Mouse (Mus musculus): ENCODE data around the gene Rab6b. TPM values are rescaled to one million over a fixed set of nuclear protein-coding genes. Genes with fewer than 3 reads are reported as not detected.

Rab6b gene
- polyA plus RNA-seq, 1 experiment from 2014 or later, result 1.7 TPM

GRCm38 (mm10) chr9:103228370-103229003, 116.9 kb downstream of the Rab6b start:
- WGBS (ENCODE audit: insufficient replicate concordance), result 77% methylated on average over 13 of the region's 13 CpGs
- H3K27me3 ChIP-seq (ENCODE audit: control insufficient read depth, insufficient read depth, low read length), result no peaks in the 10 kb centered on the region
- no peak overlapping the region for H3K4me2 ChIP-seq
- H3K9me3 ChIP-seq (replicated peaks; ENCODE audit: control insufficient read depth, low read length), result no peaks in the 10 kb centered on the region
- H3K4me1 ChIP-seq (ENCODE audit: control insufficient read depth, insufficient read depth, low read length), result 0 out of 2 replicates have a peak, but pooled peaks cover 2% of the 10 kb centered on the region
- no peak overlapping the region for H3K9ac ChIP-seq (ENCODE audit: low read depth, low read length)
- no peak overlapping the region for H3K4me3 ChIP-seq (ENCODE audit: low read depth, low read length)
- no peak for ATAC-seq (replicated peaks; ENCODE audit: insufficient number of reproducible peaks, low FRiP score, low TSS enrichment)
- no peaks in the 10 kb centered on the region for H3K36me3 ChIP-seq (ENCODE audit: control insufficient read depth, insufficient read depth, low read length)
- no peak overlapping the region for H3K27ac ChIP-seq (ENCODE audit: low read depth, low read length)

- ATAC-seq (replicated peaks; ENCODE audit: insufficient number of reproducible peaks, low FRiP score, low TSS enrichment), result no peak
- Histone ChIP-seq H3K27me3 (ENCODE audit: control insufficient read depth, insufficient read depth, low read length) (no peaks in the 10 kb centered on the region), H3K4me2 (no peak overlapping the region), H3K9ac (ENCODE audit: low read depth, low read length) (no peak overlapping the region), H3K4me1 (ENCODE audit: control insufficient read depth, insufficient read depth, low read length) (0 out of 2 replicates have a peak, but pooled peaks cover 2% of the 10 kb centered on the region), H3K36me3 (ENCODE audit: control insufficient read depth, insufficient read depth, low read length) (no peaks in the 10 kb centered on the region), H3K4me3 (ENCODE audit: low read depth, low read length) (0 out of 2 replicates have a peak overlapping the region, but pooled peaks have one; percentile 8), H3K9me3 (replicated peaks; ENCODE audit: control insufficient read depth, low read length) (no peaks in the 10 kb centered on the region), H3K27ac (ENCODE audit: low read depth, low read length) (no peak overlapping the region)
- 83% methylated on average over 15 of the region's 15 CpGs for WGBS (ENCODE audit: insufficient replicate concordance)
Measured at GRCm38 (mm10) chr9:103229037-103229867, 117.7 kb downstream of the Rab6b start.

- H3K4me3 ChIP-seq (ENCODE audit: low read depth, low read length), result 0 out of 2 replicates have a peak within 1 kb of the TSS, but pooled peaks have one; percentile 17
- WGBS (ENCODE audit: insufficient replicate concordance), result 44% methylated on average over 28 of the region's 29 CpGs
- peak within 1 kb of the TSS; percentile 72; the same call in 1 of the 2 replicates for H3K27ac ChIP-seq (ENCODE audit: low read depth, low read length)
- peak within 1 kb of the TSS; percentile 50 for H3K9ac ChIP-seq (ENCODE audit: low read depth, low read length)
- no peaks in the 10 kb centered on the region for H3K9me3 ChIP-seq (replicated peaks; ENCODE audit: control insufficient read depth, low read length)
- peak within 1 kb of the TSS; percentile 54 for H3K4me2 ChIP-seq
- ATAC-seq (replicated peaks; ENCODE audit: insufficient number of reproducible peaks, low FRiP score, low TSS enrichment), result no peak; the same call in 1 of the 2 replicates
- 0 out of 2 replicates have a peak, but pooled peaks cover 2% of the 10 kb centered on the region for H3K4me1 ChIP-seq (ENCODE audit: control insufficient read depth, insufficient read depth, low read length)
- H3K36me3 ChIP-seq (ENCODE audit: control insufficient read depth, insufficient read depth, low read length), result no peaks in the 10 kb centered on the region
- no peaks in the 10 kb centered on the region for H3K27me3 ChIP-seq (ENCODE audit: control insufficient read depth, insufficient read depth, low read length)
Measured at GRCm38 (mm10) chr9:103230151-103230951, 118.8 kb downstream of the Rab6b start, which contains the start of the genes Gm20425 and Trf. Gene Gm20425 (minus strand): TSS chr9:103230307. Gene Trf (minus strand): TSS chr9:103230444.

GRCm38 (mm10) chr9:103232232-103233005, 120.8 kb downstream of the Rab6b start:
- no peak for ATAC-seq (replicated peaks; ENCODE audit: insufficient number of reproducible peaks, low FRiP score, low TSS enrichment)
- 0 out of 2 replicates have a peak, but pooled peaks cover 2% of the 10 kb centered on the region for H3K4me1 ChIP-seq (ENCODE audit: control insufficient read depth, insufficient read depth, low read length)

GRCm38 (mm10) chr9:103233006-103233395, 121.4 kb downstream of the Rab6b start:
- no peak overlapping the region for H3K4me3 ChIP-seq (ENCODE audit: low read depth, low read length)
- no peak overlapping the region for H3K27ac ChIP-seq (ENCODE audit: low read depth, low read length)
- H3K4me2 ChIP-seq, result no peak overlapping the region
- 0 out of 2 replicates have a peak, but pooled peaks cover 2% of the 10 kb centered on the region for H3K4me1 ChIP-seq (ENCODE audit: control insufficient read depth, insufficient read depth, low read length)
- H3K9ac ChIP-seq (ENCODE audit: low read depth, low read length), result no peak overlapping the region
- 50% methylated on average over 7 of the region's 7 CpGs for WGBS (ENCODE audit: insufficient replicate concordance)
- no peaks in the 10 kb centered on the region for H3K9me3 ChIP-seq (replicated peaks; ENCODE audit: control insufficient read depth, low read length)
- no peaks in the 10 kb centered on the region for H3K27me3 ChIP-seq (ENCODE audit: control insufficient read depth, insufficient read depth, low read length)
- no peak for ATAC-seq (replicated peaks; ENCODE audit: insufficient number of reproducible peaks, low FRiP score, low TSS enrichment)
- no peaks in the 10 kb centered on the region for H3K36me3 ChIP-seq (ENCODE audit: control insufficient read depth, insufficient read depth, low read length)

More at GRCm38 (mm10) chr9:103232232-103233005, 120.8 kb downstream of the Rab6b start:
- Histone ChIP-seq H3K27ac (ENCODE audit: low read depth, low read length) (no peak overlapping the region), H3K9me3 (replicated peaks; ENCODE audit: control insufficient read depth, low read length) (no peaks in the 10 kb centered on the region), H3K27me3 (ENCODE audit: control insufficient read depth, insufficient read depth, low read length) (no peaks in the 10 kb centered on the region), H3K4me2 (no peak overlapping the region), H3K36me3 (ENCODE audit: control insufficient read depth, insufficient read depth, low read length) (no peaks in the 10 kb centered on the region), H3K9ac (ENCODE audit: low read depth, low read length) (no peak overlapping the region), H3K4me3 (ENCODE audit: low read depth, low read length) (no peak overlapping the region)
- 83% methylated on average over 7 of the region's 7 CpGs for WGBS (ENCODE audit: insufficient replicate concordance)

- ATAC-seq (replicated peaks; ENCODE audit: insufficient number of reproducible peaks, low FRiP score, low TSS enrichment), result no peak
- 53% methylated on average over 7 of the region's 7 CpGs for WGBS (ENCODE audit: insufficient replicate concordance)
Measured at GRCm38 (mm10) chr9:103234059-103234458, 122.5 kb downstream of the Rab6b start.

GRCm38 (mm10) chr9:103234565-103235165, 123.1 kb downstream of the Rab6b start:
- no peak overlapping the region for H3K4me3 ChIP-seq (ENCODE audit: low read depth, low read length)
- no peak overlapping the region for H3K9ac ChIP-seq (ENCODE audit: low read depth, low read length)
- no peaks in the 10 kb centered on the region for H3K27me3 ChIP-seq (ENCODE audit: control insufficient read depth, insufficient read depth, low read length)
- 0 out of 2 replicates have a peak, but pooled peaks cover 2% of the 10 kb centered on the region for H3K4me1 ChIP-seq (ENCODE audit: control insufficient read depth, insufficient read depth, low read length)
- no peaks in the 10 kb centered on the region for H3K36me3 ChIP-seq (ENCODE audit: control insufficient read depth, insufficient read depth, low read length)
- 56% methylated on average over 7 of the region's 7 CpGs for WGBS (ENCODE audit: insufficient replicate concordance)
- no peak overlapping the region for H3K4me2 ChIP-seq
- H3K27ac ChIP-seq (ENCODE audit: low read depth, low read length), result no peak overlapping the region
- ATAC-seq (replicated peaks; ENCODE audit: insufficient number of reproducible peaks, low FRiP score, low TSS enrichment), result no peak
- H3K9me3 ChIP-seq (replicated peaks; ENCODE audit: control insufficient read depth, low read length), result no peaks in the 10 kb centered on the region

More at GRCm38 (mm10) chr9:103234059-103234458, 122.5 kb downstream of the Rab6b start:
- no peak overlapping the region for H3K9ac ChIP-seq (ENCODE audit: low read depth, low read length)
- H3K4me3 ChIP-seq (ENCODE audit: low read depth, low read length), result no peak overlapping the region
- no peaks in the 10 kb centered on the region for H3K27me3 ChIP-seq (ENCODE audit: control insufficient read depth, insufficient read depth, low read length)
- no peak overlapping the region for H3K4me2 ChIP-seq
- 0 out of 2 replicates have a peak, but pooled peaks cover 2% of the 10 kb centered on the region for H3K4me1 ChIP-seq (ENCODE audit: control insufficient read depth, insufficient read depth, low read length)
- H3K36me3 ChIP-seq (ENCODE audit: control insufficient read depth, insufficient read depth, low read length), result no peaks in the 10 kb centered on the region
- H3K9me3 ChIP-seq (replicated peaks; ENCODE audit: control insufficient read depth, low read length), result no peaks in the 10 kb centered on the region
- no peak overlapping the region for H3K27ac ChIP-seq (ENCODE audit: low read depth, low read length)

Data from heart, embryonic 11.5 days (tissue).